Mouse (Mus musculus): ENCODE results near the gene Olfr437. TPM values are rescaled to one million over a fixed set of nuclear protein-coding genes. Genes with fewer than 3 reads are reported as not detected.
"Not testable (repeated sequence)": the region's sequence is repeated elsewhere in the genome, so short reads cannot be mapped to it uniquely, and the experiment has no call there.

Olfr437 gene
- polyA plus RNA-seq, 1 experiment: not detected

- no peaks in the 10 kb centered on the region for H3K4me1 ChIP-seq (ENCODE audit: control insufficient read depth, insufficient read depth, low read length)
- no peak for DNase-seq
- no peak overlapping the region for H3K4me3 ChIP-seq (replicated peaks; ENCODE audit: extremely low read depth, low read depth, low read length)
- no peak for TF ChIP-seq CTCF (IDR thresholded peaks at IDR 0.05; ENCODE audit: insufficient read depth, low read length)
- no peak for TF ChIP-seq POLR2A (IDR thresholded peaks at IDR 0.05; ENCODE audit: borderline replicate concordance, extremely low read depth, low read depth, low read length)
Measured at GRCm38 (mm10) chr6:43202786-43203185, 39.7 kb downstream of the Olfr437 start.

- WGBS: 45% methylated on average over 2 of the region's 2 CpGs
- H3K4me1 ChIP-seq (ENCODE audit: control insufficient read depth, insufficient read depth, low read length): no peaks in the 10 kb centered on the region
Measured at GRCm38 (mm10) chr6:43205355-43205754, 42.3 kb downstream of the Olfr437 start.

DNA sequence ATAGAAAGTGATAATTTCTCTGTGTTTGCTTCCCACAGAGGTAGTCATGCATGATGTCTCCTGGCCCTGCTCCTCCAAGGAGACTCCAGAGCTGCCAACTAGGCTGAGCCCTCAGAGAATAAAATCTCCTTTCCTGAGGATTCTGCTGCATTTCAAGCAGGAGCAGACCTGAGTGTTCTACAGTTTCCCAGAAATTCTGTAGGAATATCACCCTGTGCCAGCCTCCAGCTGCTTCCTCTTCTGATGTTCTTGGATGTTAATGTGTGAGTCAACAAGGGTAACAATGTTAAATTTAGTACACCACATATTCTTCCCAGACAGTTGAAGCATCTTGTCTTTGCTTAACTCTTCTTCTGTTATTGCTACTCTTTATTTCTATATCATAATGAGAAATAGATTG lies 49.8 kb downstream of the Olfr437 start, which contains the start of gene Olfr434:
Olfr434 (plus strand) TSS at position 149 of the 400 bp plus-strand sequence.
- H3K4me1 ChIP-seq (ENCODE audit: control insufficient read depth, insufficient read depth, low read length); H3K4me3 ChIP-seq (replicated peaks; ENCODE audit: extremely low read depth, low read depth, low read length); DNase-seq: not testable (repeated sequence)

More at GRCm38 (mm10) chr6:43205355-43205754, 42.3 kb downstream of the Olfr437 start:
- no peak for TF ChIP-seq CTCF (IDR thresholded peaks at IDR 0.05; ENCODE audit: insufficient read depth, low read length)
- DNase-seq: no peak
- no peak overlapping the region for H3K4me3 ChIP-seq (replicated peaks; ENCODE audit: extremely low read depth, low read depth, low read length)

Other genes starting within 250 kb of the Olfr437 start
- gene Olfr446, start 241.9 kb upstream of the Olfr437 start, polyA plus RNA-seq (2012; rRNA removed): not detected in 2 replicates
- gene Olfr444, start 214.2 kb upstream of the Olfr437 start, polyA plus RNA-seq (2012; rRNA removed): not detected in 2 replicates
- gene Olfr441, start 56.9 kb upstream of the Olfr437 start, polyA plus RNA-seq (2012; rRNA removed): not detected in 2 replicates
- gene Olfr237-ps1, start 16.7 kb upstream of the Olfr437 start, polyA plus RNA-seq (2012; rRNA removed): not detected in 2 replicates
- gene Olfr13, start 8.9 kb downstream of the Olfr437 start, polyA plus RNA-seq (2012; rRNA removed): not detected in 2 replicates
- not detected in 2 replicates for gene Olfr435, start 33.9 kb downstream of the Olfr437 start, polyA plus RNA-seq (2012; rRNA removed)
- not detected in 2 replicates for gene Olfr434, start 49.7 kb downstream of the Olfr437 start, polyA plus RNA-seq (2012; rRNA removed)
- not detected in 2 replicates for gene Olfr47, start 68.2 kb downstream of the Olfr437 start, polyA plus RNA-seq (2012; rRNA removed)
- 22.8 and 33.5 TPM in 2 replicates for gene Arhgef5, start 102.3 kb downstream of the Olfr437 start, polyA plus RNA-seq (2012; rRNA removed)
- gene Nobox, start 146.3 kb downstream of the Olfr437 start, polyA plus RNA-seq (2012; rRNA removed): 0.11 and 0.13 TPM in 2 replicates

Data from lung, adult 2 months (tissue).